Mouse (Mus musculus) small intestine, adult 2 months (tissue): ENCODE measurements around the gene Gm13285.
"Not testable (repeated sequence)": the region's sequence is repeated elsewhere in the genome, so short reads cannot be mapped to it uniquely, and the experiment has no call there.

Experiments used
- CTCF ChIP-seq: fragments of 200-500 bp; IDR thresholded peaks from 2 replicates; pipeline ENCODE4 v1.5.1; 2012; ENCODE audit warnings: low read depth, mild to moderate bottlenecking, control low read depth, inconsistent platforms, low read length, moderate library complexity, mixed read lengths; ENCODE audit not compliant: insufficient replicate concordance, insufficient read length; ENCODE audit errors: extremely low read depth
- POLR2A ChIP-seq: fragments of 200-500 bp; IDR thresholded peaks from 2 replicates; pipeline ENCODE4 v1.6.1; 2012; ENCODE audit warnings: low read depth, mild to moderate bottlenecking, control low read depth, inconsistent platforms, low read length, moderate library complexity

GRCm38 (mm10) chr4:88827116-88827515 lies 27.7 kb downstream of the Gm13285 start, which contains the start of gene Ifna6:
- not testable (repeated sequence) for TF ChIP-seq POLR2A, CTCF
